Mouse (Mus musculus) monocyte, adult 2 months (primary cell): ENCODE measurements at regions not wholly inside any gene's neighbourhood (a gene's known extent, or its start where the extent isn't known, plus 50 kb on each side); places are given as distances from the start of the nearest gene placed in this dataset.

Experiments used
- DNase-seq, 2 experiments: peaks; one replicate each; pipeline ENCODE4 v3.0.0; 2022; ENCODE audit warnings: low spot score in 2 of 2, low read depth in 1 of 2

DNA sequence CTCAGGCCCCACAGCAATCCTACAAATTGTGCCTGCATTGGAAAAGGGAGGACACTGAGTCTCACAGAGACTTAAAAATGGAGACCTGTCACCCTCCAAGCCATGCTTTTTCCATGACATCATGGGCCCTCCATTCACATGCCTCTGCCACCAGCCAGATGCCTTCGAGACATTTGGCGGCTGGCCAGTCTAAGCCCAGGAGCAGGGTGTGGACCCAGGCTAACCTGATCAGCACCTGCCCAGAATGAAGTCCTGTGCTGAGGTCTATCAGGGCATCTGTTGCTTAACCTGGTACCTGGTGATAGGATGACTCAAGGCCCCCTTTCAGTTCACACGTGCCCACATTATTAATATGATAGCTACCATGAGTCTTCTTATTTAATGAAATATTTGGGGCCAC, 265.4 kb downstream of the Fam49a start:
- no peak for DNase-seq

- DNase-seq, result peak; percentile 24 to 28
These were observed 258.4 kb downstream of the Fam49a start for GRCm38 (mm10) chr12:12520311-12520852.

DNA sequence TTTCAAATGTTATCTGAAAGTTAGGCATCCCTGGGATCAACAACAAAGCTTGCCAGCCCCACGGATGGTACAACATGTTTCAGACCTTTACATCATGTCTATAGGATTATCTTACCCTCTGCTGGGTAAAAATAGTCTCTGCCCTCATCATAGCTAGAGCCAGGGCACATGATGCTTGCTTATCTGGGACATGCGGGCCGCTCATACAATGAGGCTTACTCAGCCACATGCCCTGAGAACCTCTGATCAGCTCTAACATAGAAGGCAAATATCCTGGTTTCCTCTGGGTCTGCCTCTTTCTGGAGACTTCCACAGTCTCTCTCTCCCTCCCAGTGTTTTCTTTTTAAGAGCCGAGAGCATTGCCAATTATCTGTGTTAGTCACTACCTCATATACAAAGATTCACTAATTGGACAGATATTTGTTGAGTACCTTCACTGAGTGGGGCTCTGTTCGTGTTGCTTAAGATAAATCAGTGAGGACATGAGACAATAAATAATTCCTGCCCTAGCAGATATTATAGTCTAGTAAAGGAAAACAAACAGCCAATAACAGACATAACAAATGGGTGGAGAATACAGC, 256.6 kb downstream of the Fam49a start:
- DNase-seq, result no peak

DNA sequence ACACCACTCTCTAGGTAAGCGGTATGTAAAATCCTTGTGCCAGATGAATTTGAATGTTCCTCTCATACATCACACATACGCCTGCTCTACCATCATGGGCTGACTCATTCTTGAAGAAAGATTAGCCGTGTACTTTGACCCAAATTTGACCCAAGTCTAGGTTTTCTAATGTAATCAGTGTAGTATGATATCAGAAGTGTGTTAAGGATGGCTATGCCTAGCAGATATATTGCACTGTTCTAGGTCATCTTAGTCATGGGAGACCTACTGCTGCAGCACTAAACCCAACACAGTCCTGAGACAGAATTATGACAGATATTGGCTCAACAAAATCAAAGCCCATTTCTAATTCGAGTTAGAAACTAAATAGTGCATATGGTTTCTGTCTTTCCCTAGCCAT, 255.1 kb downstream of the Fam49a start:
- no peak for DNase-seq

GRCm38 (mm10) chr12:12510764-12511163, 248.8 kb downstream of the Fam49a start:
- no peak for DNase-seq

DNA sequence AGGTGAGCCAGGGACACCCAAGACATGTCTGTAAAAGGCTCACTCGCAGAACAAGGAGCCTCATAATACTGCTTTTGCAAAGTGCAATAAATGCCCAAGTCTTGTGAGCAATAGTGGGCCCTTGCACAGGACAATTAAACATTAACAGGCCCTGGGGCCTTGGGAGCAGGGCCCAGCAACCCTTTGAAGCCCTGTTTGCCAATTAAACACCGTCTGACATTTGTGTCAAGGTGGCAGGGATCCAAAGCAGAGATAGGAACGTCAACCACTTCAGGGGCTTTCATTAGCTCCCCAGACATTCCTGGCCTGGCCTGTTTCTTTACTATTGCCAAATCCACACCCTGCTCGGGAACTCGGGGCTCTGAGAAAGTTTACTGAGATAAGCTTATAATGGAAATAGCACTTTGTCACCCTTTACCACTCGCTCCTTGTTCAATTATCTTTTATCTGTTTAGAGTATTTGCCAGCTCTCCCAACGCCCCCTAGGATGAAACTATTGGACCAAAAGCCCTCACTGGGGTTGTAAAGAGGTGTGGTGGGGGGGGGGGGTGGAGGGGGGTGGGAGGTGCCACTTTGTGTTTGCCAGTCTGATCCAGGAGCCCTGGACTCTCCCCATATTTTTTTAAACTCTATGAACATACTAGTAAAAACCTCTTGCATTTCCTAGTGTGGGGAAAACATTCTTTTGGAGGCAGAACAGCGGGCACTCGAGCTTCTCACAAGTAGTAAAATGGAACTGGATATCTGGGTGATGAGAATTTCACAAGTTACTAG, 247.4 kb downstream of the Fam49a start:
- DNase-seq, result no peak

DNA sequence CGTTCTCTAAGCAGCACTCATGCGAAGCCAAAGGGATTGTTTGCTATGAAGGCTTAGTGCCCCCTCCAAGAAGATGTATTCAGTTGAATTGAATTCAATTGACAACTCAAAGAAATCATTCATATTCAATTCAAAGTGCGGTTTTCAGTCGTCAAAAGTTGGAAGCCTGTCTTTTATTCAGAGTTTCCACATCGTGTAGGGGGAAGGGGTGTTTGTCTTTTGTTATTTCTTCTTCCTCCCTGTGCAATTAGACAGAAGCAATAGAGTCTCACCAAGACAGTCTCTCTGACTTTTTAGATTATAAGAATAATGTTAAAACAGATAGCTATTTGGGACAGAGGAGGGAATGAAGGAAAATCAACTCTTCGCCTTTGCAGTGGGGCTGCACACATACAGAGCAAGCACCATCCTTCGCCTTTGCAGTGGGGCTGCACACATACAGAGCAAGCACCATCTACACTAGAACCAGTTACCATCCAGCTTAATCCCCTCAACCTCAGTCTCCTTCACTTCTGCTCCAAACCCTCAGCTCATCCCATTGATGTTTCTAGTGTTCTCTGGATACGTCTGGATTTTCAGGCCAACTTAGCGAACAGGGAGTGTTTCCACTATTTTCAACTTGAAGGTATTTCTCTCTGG, 246.7 kb downstream of the Fam49a start:
- DNase-seq, result no peak

DNA sequence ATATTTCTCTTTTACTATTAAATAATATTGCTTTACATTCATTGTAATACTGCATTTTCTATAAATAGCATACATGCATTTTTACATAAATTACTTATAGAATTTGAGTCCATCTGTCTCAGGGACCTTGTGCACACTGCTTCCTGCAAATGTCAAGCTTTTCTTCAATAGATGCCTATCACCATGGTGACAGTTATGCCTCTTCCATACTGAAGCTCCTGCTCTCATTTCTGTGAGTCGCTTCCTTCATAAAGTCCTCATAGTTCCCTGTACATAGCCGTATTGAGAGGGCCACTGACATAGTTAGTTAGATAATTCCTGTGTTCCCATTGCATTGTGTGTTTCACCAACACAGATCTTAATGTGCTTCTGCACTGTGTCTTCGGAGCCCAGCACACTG, 244.7 kb downstream of the Fam49a start:
- DNase-seq, result no peak

DNA sequence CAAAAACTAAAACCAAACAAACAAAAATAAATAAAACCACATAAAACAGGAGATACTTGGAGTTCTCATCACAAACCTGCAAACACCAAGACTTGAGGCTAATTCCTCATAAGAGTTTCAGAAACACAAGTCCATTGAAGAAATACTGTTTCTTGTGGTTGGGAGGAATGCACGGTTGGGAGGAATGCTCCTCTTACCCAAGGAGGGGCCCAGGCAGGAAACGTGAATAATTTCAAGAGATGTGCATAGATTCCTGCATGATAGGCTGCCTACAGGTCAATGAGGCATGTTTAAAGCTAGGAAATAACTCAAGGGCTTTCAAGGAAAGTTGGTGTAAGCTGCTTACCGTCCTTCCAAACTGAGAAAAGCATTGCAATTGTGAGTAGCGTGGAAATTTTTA, 243.7 kb downstream of the Fam49a start:
- no peak for DNase-seq

DNA sequence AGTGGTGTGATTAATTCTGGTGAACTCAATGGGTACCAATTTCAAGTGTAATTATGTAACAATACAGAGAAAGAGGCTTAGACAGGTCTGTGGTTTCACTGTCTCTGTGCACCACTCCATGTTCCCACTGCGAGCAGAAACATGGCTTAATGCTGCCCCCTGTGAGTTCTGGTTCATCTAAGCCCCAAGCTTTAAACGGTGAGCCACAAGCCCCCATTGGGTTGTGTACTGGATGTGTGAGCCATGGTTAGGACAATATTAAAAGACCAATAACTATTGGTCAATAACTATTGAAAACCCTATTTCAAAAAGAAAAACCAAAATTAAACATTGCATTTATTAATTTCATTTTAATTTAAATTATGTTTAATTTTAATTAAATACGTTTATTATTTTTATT, 238.0 kb downstream of the Fam49a start:
- DNase-seq, result no peak

DNA sequence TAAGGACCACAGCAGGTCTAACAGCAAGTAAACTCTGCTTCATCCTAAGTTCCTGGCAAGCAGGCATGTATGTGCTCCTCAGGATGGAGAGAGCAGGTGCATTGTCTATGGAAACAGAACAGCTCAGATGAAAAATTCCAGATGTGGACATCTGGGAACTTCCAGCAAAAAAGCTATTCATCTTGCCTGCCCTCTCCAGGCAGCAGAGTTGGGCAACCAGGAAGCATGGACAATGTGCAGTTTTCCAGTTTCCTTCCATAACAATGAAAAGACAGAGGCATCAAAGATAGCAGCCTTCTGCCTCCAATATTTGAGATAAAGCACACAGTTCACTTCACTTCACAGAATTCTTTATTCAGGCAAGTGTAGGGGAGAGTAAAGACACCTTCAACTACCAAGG, 236.7 kb downstream of the Fam49a start:
- DNase-seq, result no peak

GRCm38 (mm10) chr12:12497277-12497841, 235.4 kb downstream of the Fam49a start:
- no peak for DNase-seq

DNA sequence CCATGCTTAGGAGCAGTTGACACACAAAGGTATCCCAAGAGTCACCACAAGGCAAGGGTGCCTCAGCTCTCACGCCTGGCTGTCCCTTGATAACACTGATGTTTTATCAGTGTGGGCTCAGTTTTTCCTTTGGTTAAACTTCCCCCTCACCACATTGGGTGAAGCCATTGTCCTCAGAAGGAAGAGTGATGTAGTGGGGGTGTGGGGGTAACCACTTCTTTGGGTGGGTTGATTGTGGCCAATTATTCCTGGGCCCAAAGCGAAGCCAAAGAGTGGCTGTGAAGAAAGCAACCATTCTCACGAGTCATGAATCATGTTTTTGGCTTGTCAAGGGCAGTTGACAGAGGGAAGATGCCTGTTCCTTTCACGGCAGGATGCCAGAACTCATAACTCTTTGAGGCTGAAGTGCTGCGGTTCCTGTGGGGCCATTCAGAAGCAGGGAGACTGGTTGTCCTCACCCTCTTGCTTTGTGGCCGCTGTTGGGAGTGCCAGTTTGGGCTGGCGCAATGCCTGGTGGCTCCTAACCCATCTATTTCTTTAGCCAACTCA, 234.7 kb downstream of the Fam49a start:
- no peak for DNase-seq

- DNase-seq, result no peak
These were observed 228.2 kb downstream of the Fam49a start for GRCm38 (mm10) chr12:12490173-12490572.

DNA sequence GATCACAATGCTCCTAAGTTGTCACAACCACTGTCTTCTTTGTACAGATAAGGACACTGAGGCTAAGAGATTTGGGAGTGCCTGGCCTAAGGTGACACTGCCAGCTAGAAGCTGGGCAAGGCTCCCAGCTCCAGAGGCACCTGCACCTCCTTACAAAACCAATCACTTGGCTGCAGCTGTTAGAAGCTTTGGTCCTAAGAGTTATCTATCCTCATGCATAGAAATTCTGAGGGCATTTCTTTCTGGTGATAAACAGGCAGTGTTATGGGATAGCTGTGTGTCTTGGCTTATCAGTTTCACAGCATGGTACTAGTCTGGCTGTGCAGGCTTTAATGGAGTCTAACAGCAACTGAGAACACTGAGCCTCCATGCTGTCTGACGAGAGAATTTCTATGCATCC, 226.2 kb downstream of the Fam49a start:
- DNase-seq, result no peak

DNA sequence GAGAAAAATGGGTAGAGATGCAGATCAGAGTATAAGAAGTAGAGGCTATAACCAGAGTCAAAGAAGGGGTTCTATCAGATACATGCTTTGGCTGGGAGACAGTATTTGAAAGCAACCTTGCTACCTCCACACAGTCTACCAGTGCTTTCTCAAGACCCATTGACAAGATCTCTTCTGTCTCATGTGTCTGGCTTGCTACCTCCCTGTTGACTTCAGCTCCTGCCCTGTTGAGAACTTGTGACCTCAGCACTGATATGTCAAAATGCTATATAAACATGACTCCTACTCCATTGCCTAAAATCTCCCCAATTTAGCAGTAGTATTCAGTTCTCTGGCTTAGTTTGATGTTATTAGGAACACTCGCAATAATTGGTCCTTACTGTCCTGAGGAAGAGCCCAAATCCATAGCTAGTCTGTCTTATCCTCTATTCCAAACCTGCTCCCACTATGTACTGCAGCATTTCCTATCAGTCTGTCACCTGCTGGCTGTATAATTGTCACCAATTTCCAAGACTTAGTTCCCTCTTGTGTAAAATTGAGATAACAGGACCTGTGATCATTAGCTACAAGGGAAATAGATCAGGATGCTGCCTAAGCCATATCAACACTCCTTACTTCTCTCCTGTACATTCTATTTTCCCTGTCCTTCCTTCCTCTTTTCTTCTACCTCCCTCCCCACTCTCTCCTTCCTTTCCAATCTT, 224.9 kb downstream of the Fam49a start:
- DNase-seq, result no peak

- DNase-seq, result no peak
These were observed 223.2 kb downstream of the Fam49a start for GRCm38 (mm10) chr12:12484921-12485680.

DNA sequence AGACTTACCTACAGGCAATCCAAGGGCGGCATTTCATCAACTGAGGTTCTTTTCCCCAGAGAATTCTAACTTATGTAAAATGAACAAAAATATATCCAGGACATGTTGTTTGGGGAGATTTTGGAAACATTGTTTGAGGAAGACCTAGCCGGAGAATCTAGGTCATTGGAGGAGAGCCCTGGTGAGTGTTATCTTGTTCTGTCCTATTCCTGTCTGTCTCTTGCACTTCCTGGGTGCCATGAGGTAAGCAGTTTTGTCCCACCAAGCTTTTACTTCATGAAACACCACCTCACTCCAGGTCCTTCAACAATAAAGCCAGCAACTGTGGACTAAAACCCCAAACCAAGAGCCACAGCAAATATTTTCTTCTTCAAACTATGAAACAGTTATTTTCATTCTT, 218.5 kb downstream of the Fam49a start:
- no peak for DNase-seq

GRCm38 (mm10) chr12:12452086-12452485, 190.1 kb downstream of the Fam49a start:
- DNase-seq, result no peak

GRCm38 (mm10) chr12:12446768-12447167, 184.8 kb downstream of the Fam49a start:
- no peak for DNase-seq
